Mouse (Mus musculus) monocyte, adult 59 days (primary cell): ENCODE results near the gene Lrrc14b. TPM values are rescaled to one million over a fixed set of nuclear protein-coding genes. Genes with fewer than 3 reads are reported as not detected.

Source experiments
- total RNA-seq, 2 experiments: library from RNA; stranded (reverse); gene quantifications; one replicate each; pipeline ENCODE4 v1.2.4; 2023

Lrrc14b gene
- not detected for total RNA-seq

DNA sequence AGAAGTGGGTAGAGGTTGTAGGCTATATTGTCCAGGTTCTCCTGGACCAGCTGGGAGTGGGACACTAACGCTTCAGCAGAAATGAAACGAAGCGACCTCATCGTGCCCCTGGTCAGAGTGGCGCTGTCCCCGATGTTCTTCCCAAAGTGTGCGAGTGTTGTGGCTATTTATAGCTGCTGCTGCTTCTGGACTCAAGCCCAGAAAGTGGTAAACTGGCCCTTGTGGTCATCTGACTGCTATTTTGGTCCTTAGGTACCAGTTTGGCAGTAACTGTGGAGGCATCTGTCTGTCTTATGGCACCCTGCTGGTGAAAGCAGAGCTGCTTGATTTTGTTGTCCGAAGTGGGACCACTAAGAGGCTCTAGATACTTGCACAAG is at the start of gene Lrrc14b:
Gene Lrrc14b (minus strand): TSS at position 147 of the 377 bp plus-strand sequence.

DNA sequence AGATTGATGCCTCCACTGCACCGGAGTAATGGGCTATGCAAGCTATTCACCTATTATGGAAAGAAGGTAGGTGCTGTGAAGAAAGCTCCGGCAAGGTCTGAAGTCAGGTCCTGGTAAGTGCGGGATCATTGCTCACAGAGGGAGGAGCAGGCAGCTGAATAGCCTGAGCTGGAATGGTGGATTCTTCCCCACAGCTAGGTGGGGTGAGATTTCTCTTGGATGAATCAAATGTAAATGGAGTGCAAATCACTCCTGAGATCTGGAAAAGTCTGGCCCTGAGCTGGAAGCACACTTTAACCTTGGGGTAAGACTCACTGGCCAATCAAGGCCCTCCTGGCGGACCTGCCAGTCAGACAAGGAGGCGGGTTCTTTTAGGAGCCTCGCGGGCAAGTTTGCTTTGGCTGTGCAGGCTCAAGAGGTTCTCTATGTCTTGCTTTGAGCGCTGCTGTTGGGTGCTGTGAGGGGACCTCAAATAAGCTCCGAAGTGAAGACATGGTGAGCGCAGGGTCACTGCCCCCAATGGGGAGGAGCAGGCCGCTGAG is 35.6 kb upstream of the Lrrc14b start, which contains the start of gene Ftl1-ps1:
Gene Ftl1-ps1 (plus strand): TSS at position 397 of the 542 bp plus-strand sequence.

GRCm38 (mm10) chr13:74390371-74390990 is 26.7 kb upstream of the Lrrc14b start, which contains the start of gene Zfp72:
Gene Zfp72 (minus strand): TSS chr13:74390836.

DNA sequence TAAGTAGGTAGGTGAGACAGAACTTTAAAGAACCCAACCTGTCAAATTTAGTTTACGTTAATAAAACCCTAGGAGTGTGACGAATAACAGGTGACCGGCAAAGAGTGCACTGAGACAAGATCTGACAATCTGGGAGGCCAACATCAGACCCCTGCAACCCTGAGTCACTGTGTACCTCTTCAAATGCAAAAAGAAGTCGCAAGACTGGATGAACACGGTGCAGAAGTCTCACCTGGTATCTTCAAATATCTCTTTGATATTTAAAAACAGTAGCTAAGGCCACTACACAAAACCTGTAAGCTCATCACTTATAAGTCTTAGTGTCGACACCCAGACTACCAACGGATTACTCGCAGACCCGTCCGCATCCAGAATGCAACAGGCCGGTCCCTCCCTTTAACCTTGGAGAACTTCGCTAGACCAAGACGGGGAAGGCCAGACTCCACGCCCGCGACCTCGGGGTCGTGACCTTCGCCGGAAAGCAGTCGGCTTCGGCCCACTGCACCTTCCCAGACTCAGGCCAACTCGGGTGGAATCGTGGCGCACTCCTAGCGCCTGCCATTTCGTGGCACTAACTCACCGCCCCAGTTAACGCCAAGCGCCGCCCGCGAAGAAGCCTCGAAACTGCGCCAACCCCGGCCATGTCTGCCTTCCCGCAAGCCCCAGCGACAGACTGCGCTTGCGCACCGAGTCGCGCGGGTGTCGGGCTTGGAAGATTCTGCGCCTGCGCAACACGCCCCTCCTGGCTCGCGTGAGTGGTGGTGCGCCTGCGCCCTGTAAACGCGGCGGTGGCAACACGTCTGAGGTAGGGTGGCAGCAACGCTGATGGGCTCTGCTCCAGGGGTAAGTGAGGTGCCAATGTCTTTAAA is 14.0 kb downstream of the Lrrc14b start, which contains the start of the genes Sdha and Ccdc127:
Gene Sdha (minus strand): TSS at position 715 of the 869 bp plus-strand sequence.
Gene Ccdc127 (plus strand): TSS at position 744 of the 869 bp plus-strand sequence.

GRCm38 (mm10) chr13:74317170-74317849 is 46.5 kb downstream of the Lrrc14b start, which contains the start of gene Pdcd6:
Gene Pdcd6 (minus strand): TSS chr13:74317580.

Other genes with a start within 250 kb of the Lrrc14b start
- gene Slc9a3, start 242.5 kb downstream of the Lrrc14b start, total RNA-seq: not detected
- gene Exoc3, start 155.3 kb downstream of the Lrrc14b start, total RNA-seq: 10 to 100 TPM; 49.8 to 50.3 TPM
- 1 to 10 TPM; 1.5 to 1.7 TPM for gene Ahrr, start 71.7 kb downstream of the Lrrc14b start, total RNA-seq
- 10 to 100 TPM; 77.6 to 77.7 TPM for gene Pdcd6, start 46.4 kb downstream of the Lrrc14b start, total RNA-seq
- gene Sdha, start 13.7 kb downstream of the Lrrc14b start, total RNA-seq: 100 to 1,000 TPM; 114 to 129 TPM
- gene Ccdc127, start 13.7 kb downstream of the Lrrc14b start, total RNA-seq: 10 to 100 TPM; 21.1 to 22.3 TPM
- gene Zfp72, start 26.8 kb upstream of the Lrrc14b start, total RNA-seq: 1 to 10 TPM; 1.5 to 2.0 TPM
- gene Ftl1-ps1, start 35.7 kb upstream of the Lrrc14b start, total RNA-seq: 1,000 to 10,000 TPM; 1,894 to 2,594 TPM
- gene Zfp825, start 130.0 kb upstream of the Lrrc14b start, total RNA-seq: 1 to 10 TPM; 5.9 to 6.6 TPM